Mouse (Mus musculus) thymus, postnatal 14 days (tissue): ENCODE results near the gene Mfap3l.
"Not testable (repeated sequence)": the region's sequence is repeated elsewhere in the genome, so short reads cannot be mapped to it uniquely, and the experiment has no call there.

Source experiments
- DNase-seq: peaks from one replicate; pipeline ENCODE4 v3.0.0; 2021

Gene Mfap3l

DNA sequence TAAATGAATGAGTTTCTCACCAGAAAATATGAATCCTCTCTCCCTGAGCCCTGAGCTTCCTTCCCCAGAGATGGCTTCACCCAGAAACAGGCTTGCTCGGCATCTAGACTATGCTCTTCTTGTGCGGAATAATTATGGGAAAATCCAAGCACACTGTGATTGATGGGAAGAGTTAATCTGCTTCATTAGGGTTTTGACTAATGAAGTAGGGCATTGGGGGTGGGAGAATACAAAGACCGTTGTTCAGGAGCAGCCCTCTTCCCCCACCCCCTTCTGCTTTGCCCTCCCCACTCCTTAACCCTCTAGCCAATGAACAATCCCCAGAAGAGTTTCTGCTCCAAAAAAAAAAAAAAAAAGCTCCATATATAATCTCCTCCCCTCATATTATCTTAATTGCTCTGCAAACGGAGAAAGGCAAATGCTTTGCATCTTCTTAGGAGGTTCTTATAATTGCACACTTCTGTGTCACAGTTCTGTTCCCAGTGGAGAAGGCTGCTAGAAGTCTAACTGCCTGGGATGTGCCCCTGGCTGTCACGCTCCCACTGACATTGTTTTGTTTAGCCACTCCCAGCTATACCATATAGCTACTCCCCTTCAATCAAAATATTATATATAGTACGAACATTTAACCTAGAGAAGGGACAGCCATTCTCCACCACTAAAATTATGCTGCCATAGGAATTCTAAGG lies 24.9 kb downstream of the Mfap3l start:
- no peak for DNase-seq

GRCm38 (mm10) chr8:60658114-60658500 lies 25.5 kb downstream of the Mfap3l start:
- no peak for DNase-seq

GRCm38 (mm10) chr8:60658686-60659085 lies 26.1 kb downstream of the Mfap3l start:
- DNase-seq: not testable (repeated sequence)

DNA sequence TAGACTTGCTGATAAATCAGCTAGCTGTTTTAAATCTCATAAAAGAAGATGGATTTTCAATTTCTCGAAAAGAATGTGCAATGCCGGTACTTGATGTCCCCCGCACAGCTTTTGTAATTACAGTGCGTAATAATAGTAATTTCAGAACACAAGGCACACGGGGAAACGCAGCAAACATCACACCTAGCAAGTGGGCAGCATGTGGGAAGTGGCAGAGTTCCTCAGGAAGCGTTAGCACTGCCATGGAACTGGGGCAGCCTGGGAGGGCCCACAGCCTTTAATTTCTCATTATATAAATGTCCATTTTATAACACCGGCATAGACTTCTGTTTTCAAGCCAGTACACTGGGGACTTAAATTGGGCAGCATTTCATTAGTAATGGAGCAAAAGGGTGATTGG lies 27.1 kb downstream of the Mfap3l start:
- no peak for DNase-seq

GRCm38 (mm10) chr8:60661191-60661590 lies 28.6 kb downstream of the Mfap3l start:
- DNase-seq: no peak

DNA sequence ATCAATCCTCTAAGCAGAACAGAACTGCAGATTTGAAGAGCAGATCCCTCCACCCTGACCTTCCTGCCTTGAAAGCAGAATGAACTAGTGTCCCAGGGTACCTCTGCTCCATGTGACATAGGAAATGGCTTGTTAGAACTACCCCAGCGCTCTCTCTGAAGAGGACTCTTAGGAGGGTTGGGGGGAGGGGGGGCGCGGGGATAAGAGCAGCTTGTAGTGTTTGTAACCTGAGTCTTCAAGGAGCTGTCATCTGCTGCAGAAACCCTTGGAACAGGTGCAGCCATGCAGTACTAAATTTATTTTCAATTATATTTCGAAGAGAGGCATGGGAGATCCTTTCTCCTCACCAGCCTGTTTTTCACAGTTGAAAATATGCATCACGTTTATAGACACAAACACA lies 30.9 kb downstream of the Mfap3l start:
- no peak for DNase-seq

DNA sequence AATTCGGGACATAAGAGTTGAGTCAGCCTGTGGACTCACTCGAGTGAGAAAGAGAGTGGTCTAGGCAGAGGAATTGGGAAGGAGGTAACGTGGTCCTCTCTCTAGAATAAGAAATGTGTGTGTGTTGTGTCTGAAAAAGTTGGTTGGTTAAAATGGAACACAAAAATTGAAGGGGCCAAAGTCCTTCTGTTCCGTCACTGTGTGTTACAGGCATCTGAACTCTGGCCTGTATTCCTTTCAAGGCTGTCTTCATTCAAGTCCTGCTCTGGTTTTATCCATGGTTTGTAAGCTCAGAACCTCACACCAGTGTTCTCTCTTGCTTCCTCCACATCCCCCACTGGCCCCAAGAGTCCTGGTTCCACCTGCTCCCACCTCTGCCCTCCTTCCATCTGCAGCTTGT lies 33.2 kb downstream of the Mfap3l start:
- no peak for DNase-seq

GRCm38 (mm10) chr8:60666852-60667251 lies 34.2 kb downstream of the Mfap3l start:
- no peak for DNase-seq

DNA sequence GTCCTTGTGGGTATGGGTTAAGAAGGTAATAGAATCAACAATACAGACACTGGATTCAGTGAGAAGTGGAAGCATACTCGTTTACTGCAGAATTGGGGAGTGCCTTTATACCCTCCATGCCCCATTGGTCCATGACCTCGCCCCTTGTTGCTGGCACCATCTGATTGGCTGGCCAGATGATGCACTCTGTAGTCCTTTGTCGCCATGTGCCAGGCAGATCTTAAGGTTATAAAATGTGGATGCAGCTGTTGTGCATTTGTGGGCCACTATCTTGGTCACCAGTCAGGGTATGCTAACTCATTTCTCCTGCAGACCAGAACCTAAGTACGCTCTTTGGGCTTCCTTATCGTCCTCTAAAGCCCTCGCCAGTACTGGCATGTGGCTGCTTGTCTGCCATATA lies 46.0 kb downstream of the Mfap3l start:
- DNase-seq: no peak

GRCm38 (mm10) chr8:60681811-60682210 lies 49.2 kb downstream of the Mfap3l start:
- no peak for DNase-seq

DNA sequence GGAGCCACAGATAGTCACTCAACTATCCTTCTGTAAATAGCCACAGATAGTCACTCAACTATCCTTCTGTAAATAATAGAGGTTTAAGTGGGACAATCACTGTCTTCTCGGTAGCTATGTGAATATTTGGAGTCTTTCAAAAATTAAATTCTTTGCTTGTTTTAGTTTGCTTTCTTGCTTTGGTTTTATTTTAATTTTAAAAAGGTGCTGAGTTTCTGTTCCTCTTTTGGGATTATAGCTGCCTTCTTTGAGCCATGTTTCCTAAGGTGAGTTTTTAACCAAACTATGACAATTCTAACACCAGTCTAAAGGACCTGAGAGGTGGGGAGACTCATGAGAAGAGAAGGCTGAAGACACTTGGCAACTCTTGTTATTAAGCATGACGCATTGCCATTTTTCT lies 49.7 kb downstream of the Mfap3l start:
- DNase-seq: no peak

GRCm38 (mm10) chr8:60711516-60712086 lies 79.0 kb downstream of the Mfap3l start:
- no peak for DNase-seq

- no peak for DNase-seq
These were observed 82.1 kb downstream of the Mfap3l start for GRCm38 (mm10) chr8:60714724-60715123.

GRCm38 (mm10) chr8:60718692-60719091 lies 86.1 kb downstream of the Mfap3l start:
- DNase-seq: no peak
